Mouse (Mus musculus): ENCODE measurements at regions not wholly inside any gene's neighbourhood (a gene's known extent, or its start where the extent isn't known, plus 50 kb on each side); places are given as distances from the start of the nearest gene placed in this dataset.

- DNase-seq (ENCODE audit: low read depth, low spot score), result no peak
- H3K4me3 ChIP-seq (ENCODE audit: control insufficient read depth in 1 of 2, insufficient read depth in 1 of 2, low read depth in 2 of 2, low read length in 2 of 2), result no peak overlapping the region
These were observed 207.8 kb downstream of the Zfp36l1 start for GRCm38 (mm10) chr12:79904913-79905549.

GRCm38 (mm10) chr12:79902761-79903160 lies 210.1 kb downstream of the Zfp36l1 start:
- Histone ChIP-seq H3K36me3 (ENCODE audit: control insufficient read depth in 1 of 2, insufficient read depth in 2 of 2, low read length in 2 of 2) (no peaks in the 10 kb centered on the region), H3K4me1 (ENCODE audit: control insufficient read depth in 1 of 2, insufficient read depth in 2 of 2, low read length in 2 of 2) (peaks cover 0 to 9% of the 10 kb centered on the region in 2 experiments; a peak in 1 of 4 replicates), H3K9ac (ENCODE audit: control insufficient read depth, low read depth, low read length, poor library complexity, severe bottlenecking) (no peak overlapping the region), H3K27me3 (ENCODE audit: control insufficient read depth in 1 of 2, insufficient read depth in 2 of 2, low read length in 2 of 2) (peaks cover 0 to 2% of the 10 kb centered on the region in 2 experiments; a peak in 1 of 4 replicates), H3K79me2 (ENCODE audit: control insufficient read depth, insufficient read depth, low read length, poor library complexity) (no peaks in the 10 kb centered on the region), H3K27ac (ENCODE audit: control insufficient read depth, low read depth, low read length) (no peak overlapping the region), H3K4me3 (ENCODE audit: control insufficient read depth in 1 of 2, insufficient read depth in 1 of 2, low read depth in 2 of 2, low read length in 2 of 2) (no peak overlapping the region), H3K9me3 (replicated peaks; ENCODE audit: insufficient read depth, low read length) (no peaks in the 10 kb centered on the region)
- TF ChIP-seq RCOR1 (IDR thresholded peaks at IDR 0.05; ENCODE audit: low read depth, low read length), result no peak
- no peak for TF ChIP-seq HCFC1 (IDR thresholded peaks at IDR 0.05; ENCODE audit: low read depth, low read length)
- TF ChIP-seq NRF1 (IDR thresholded peaks at IDR 0.05; ENCODE audit: insufficient read depth, low read depth, low read length, poor library complexity, severe bottlenecking), result no peak
- DNase-seq (ENCODE audit: low read depth, low spot score), result no peak

More at GRCm38 (mm10) chr12:79904913-79905549, 207.8 kb downstream of the Zfp36l1 start:
- H3K9me3 ChIP-seq (replicated peaks; ENCODE audit: insufficient read depth, low read length), result no peaks in the 10 kb centered on the region
- H3K9ac ChIP-seq (ENCODE audit: control insufficient read depth, low read depth, low read length, poor library complexity, severe bottlenecking), result no peak overlapping the region
- no peaks in the 10 kb centered on the region for H3K36me3 ChIP-seq (ENCODE audit: control insufficient read depth in 1 of 2, insufficient read depth in 2 of 2, low read length in 2 of 2)
- H3K79me2 ChIP-seq (ENCODE audit: control insufficient read depth, insufficient read depth, low read length, poor library complexity), result no peaks in the 10 kb centered on the region
- H3K27ac ChIP-seq (ENCODE audit: control insufficient read depth, low read depth, low read length), result no peak overlapping the region
- peaks cover 0 to 9% of the 10 kb centered on the region in 2 experiments; a peak in 1 of 4 replicates for H3K4me1 ChIP-seq (ENCODE audit: control insufficient read depth in 1 of 2, insufficient read depth in 2 of 2, low read length in 2 of 2)
- H3K27me3 ChIP-seq (ENCODE audit: control insufficient read depth in 1 of 2, insufficient read depth in 2 of 2, low read length in 2 of 2), result no peaks in the 10 kb centered on the region
- TF ChIP-seq MYC (IDR thresholded peaks at IDR 0.05; ENCODE audit: low read depth, low read length) (no peak), CTCF (IDR thresholded peaks at IDR 0.05 in 2 of 3, conservative IDR thresholded peaks at IDR 0.05 in 1 of 3; ENCODE audit: control insufficient read depth in 1 of 3, insufficient read depth in 1 of 3, low read depth in 2 of 3, low read length in 3 of 3, poor library complexity in 1 of 3, severe bottlenecking in 1 of 3) (no peak), NRF1 (IDR thresholded peaks at IDR 0.05; ENCODE audit: insufficient read depth, low read depth, low read length, poor library complexity, severe bottlenecking) (no peak), POLR2AphosphoS5 (IDR thresholded peaks at IDR 0.05; ENCODE audit: borderline replicate concordance, low read depth, low read length) (no peak), TBP (IDR thresholded peaks at IDR 0.05; ENCODE audit: low read depth, low read length) (no peak), POLR2A (IDR thresholded peaks at IDR 0.05; ENCODE audit: control insufficient read depth in 1 of 2, insufficient read depth in 1 of 2, low read depth in 1 of 2, low read length in 2 of 2, poor library complexity in 1 of 2) (no peak)

GRCm38 (mm10) chr12:79902163-79902562 lies 210.7 kb downstream of the Zfp36l1 start:
- H3K27me3 ChIP-seq (ENCODE audit: control insufficient read depth in 1 of 2, insufficient read depth in 2 of 2, low read length in 2 of 2), result peaks cover 0 to 4% of the 10 kb centered on the region in 2 experiments; a peak in 1 of 4 replicates
- no peaks in the 10 kb centered on the region for H3K36me3 ChIP-seq (ENCODE audit: control insufficient read depth in 1 of 2, insufficient read depth in 2 of 2, low read length in 2 of 2)
- TF ChIP-seq POLR2AphosphoS5 (IDR thresholded peaks at IDR 0.05; ENCODE audit: borderline replicate concordance, low read depth, low read length), result no peak
- H3K27ac ChIP-seq (ENCODE audit: control insufficient read depth, low read depth, low read length), result no peak overlapping the region
- H3K9me3 ChIP-seq (replicated peaks; ENCODE audit: insufficient read depth, low read length), result no peaks in the 10 kb centered on the region
- no peak overlapping the region for H3K4me3 ChIP-seq (ENCODE audit: control insufficient read depth in 1 of 2, insufficient read depth in 1 of 2, low read depth in 2 of 2, low read length in 2 of 2)
- DNase-seq (ENCODE audit: low read depth, low spot score), result no peak
- no peaks in the 10 kb centered on the region for H3K79me2 ChIP-seq (ENCODE audit: control insufficient read depth, insufficient read depth, low read length, poor library complexity)
- H3K9ac ChIP-seq (ENCODE audit: control insufficient read depth, low read depth, low read length, poor library complexity, severe bottlenecking), result no peak overlapping the region
- H3K4me1 ChIP-seq (ENCODE audit: control insufficient read depth in 1 of 2, insufficient read depth in 2 of 2, low read length in 2 of 2), result peaks cover 0 to 6% of the 10 kb centered on the region in 2 experiments; a peak in 1 of 4 replicates
